Mouse (Mus musculus): Measurements from ENCODE around the gene Nsun5. TPM values are rescaled to one million over a fixed set of nuclear protein-coding genes. Genes with fewer than 3 reads are reported as not detected.

The Nsun5 gene
- polyA plus RNA-seq (2017; shearing (Covaris generic)), result 28.8 TPM

GRCm38 (mm10) chr5:135369787-135370654 lies at the start of gene Nsun5:
TSS of gene Nsun5 (plus strand) at chr5:135369953.

GRCm38 (mm10) chr5:135349862-135350261 lies 19.9 kb upstream of the Nsun5 start, which contains the start of gene Fkbp6:
TSS of gene Fkbp6 (minus strand) at chr5:135350044.

GRCm38 (mm10) chr5:135352995-135353394 lies 16.8 kb upstream of the Nsun5 start, which contains the start of gene Trim50:
TSS of gene Trim50 (plus strand) at chr5:135353295.

DNA sequence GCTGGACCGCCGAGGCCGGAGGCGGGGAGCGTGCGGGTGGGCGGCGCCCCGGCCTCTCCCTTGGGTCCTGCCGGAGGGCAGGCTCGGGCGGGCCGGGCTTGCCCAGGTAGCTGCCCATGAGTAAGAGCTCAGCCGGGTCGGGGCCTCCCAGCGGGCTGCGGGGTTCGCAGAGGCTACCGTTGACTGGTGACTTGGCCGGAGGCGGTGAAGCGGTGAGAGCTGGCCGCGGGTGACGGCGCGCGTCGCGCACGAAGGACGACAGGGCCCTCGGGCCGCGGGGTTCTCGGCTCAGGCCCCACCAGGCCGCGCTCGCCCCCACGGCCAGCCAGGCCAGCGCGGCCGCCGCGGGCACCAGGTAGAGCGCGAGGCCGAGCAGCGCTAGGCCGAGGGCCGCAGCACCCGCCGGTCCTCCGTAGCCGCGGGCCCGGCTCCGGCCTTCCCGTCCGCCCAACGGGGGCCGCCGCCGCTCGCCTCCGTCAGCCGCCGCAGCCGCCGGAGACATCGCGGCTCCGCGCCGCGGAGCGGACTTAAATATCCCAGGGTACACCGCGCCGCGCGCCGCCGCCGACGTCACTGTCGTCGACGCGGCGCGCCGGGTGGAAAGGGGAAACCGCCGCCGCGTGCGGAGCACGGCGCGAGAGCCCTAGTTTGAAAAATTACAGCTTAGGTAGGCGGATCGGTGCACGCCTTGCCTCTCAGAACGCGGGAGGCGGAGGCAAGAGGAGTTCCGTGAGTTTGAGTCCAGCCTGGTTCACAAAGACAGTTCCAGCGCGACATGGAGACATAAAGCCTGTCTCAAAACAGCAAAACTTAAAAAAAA lies 24.5 kb downstream of the Nsun5 start, which contains the start of gene Pom121:
Pom121 (minus strand) TSS at position 543 of the 820 bp plus-strand sequence.

Other genes with a start within 250 kb of the Nsun5 start
- 26.8 TPM for gene Tbl2, start 220.3 kb upstream of the Nsun5 start, polyA plus RNA-seq (2017; shearing (Covaris generic))
- 125 TPM for gene Bcl7b, start 201.7 kb upstream of the Nsun5 start, polyA plus RNA-seq (2017; shearing (Covaris generic))
- 41.6 TPM for gene Baz1b, start 182.7 kb upstream of the Nsun5 start, polyA plus RNA-seq (2017; shearing (Covaris generic))
- not detected for gene Fzd9, start 118.7 kb upstream of the Nsun5 start, polyA plus RNA-seq (2017; shearing (Covaris generic))
- gene Fkbp6, start 19.9 kb upstream of the Nsun5 start, polyA plus RNA-seq (2017; shearing (Covaris generic)), result not detected
- gene Trim50, start 16.7 kb upstream of the Nsun5 start, polyA plus RNA-seq (2017; shearing (Covaris generic)), result 0.35 TPM
- gene Pom121, start 24.6 kb downstream of the Nsun5 start, polyA plus RNA-seq (2017; shearing (Covaris generic)), result 43.9 TPM
- gene Hip1, start 175.2 kb downstream of the Nsun5 start, polyA plus RNA-seq (2017; shearing (Covaris generic)), result 15.5 TPM
- not detected for gene Ccl26, start 193.6 kb downstream of the Nsun5 start, polyA plus RNA-seq (2017; shearing (Covaris generic))
- not detected for gene Ccl24, start 203.1 kb downstream of the Nsun5 start, polyA plus RNA-seq (2017; shearing (Covaris generic))